Mouse (Mus musculus) neural tube, embryonic 11.5 days (tissue): Measurements from ENCODE around the gene Slc9a4. TPM values are rescaled to one million over a fixed set of nuclear protein-coding genes. Genes with fewer than 3 reads are reported as not detected.

Experiments used
- ATAC-seq: fragments of 200-750 bp; cut with Nextera tagmentation; 2 replicates; pipeline ENCODE4 v1.8.0; 2017; ENCODE audit warnings: moderate number of reproducible peaks, mild to moderate bottlenecking, moderate TSS enrichment, moderate library complexity; ENCODE audit not compliant: insufficient read depth, low FRiP score, low TSS enrichment
- DNase-seq: peaks from one replicate; pipeline ENCODE4 v3.0.0-alpha.2; 2015; ENCODE audit warnings: low spot score
- H3K27ac ChIP-seq: fragments of 300-500 bp; sonication (generic); 2 replicates; pipeline ENCODE4 v1.5.1; 2014; ENCODE audit warnings: low read depth, mild to moderate bottlenecking, low read length
- H3K27me3 ChIP-seq: fragments of 300-500 bp; sonication (generic); 2 replicates; pipeline ENCODE4 v1.6.1; 2014; ENCODE audit warnings: mild to moderate bottlenecking, low read length, mixed read lengths; ENCODE audit not compliant: control insufficient read depth, insufficient read depth
- H3K36me3 ChIP-seq: fragments of 300-500 bp; sonication (generic); 2 replicates; pipeline ENCODE4 v1.6.1; 2014; ENCODE audit warnings: mild to moderate bottlenecking, low read length, moderate library complexity, mixed read lengths; ENCODE audit not compliant: control insufficient read depth, insufficient read depth
- H3K4me1 ChIP-seq: fragments of 300-500 bp; sonication (generic); 2 replicates; pipeline ENCODE4 v1.6.1; 2014; ENCODE audit warnings: low read length, mixed read lengths; ENCODE audit not compliant: control insufficient read depth, insufficient read depth
- H3K4me2 ChIP-seq: fragments of 300-500 bp; sonication (generic); 2 replicates; pipeline ENCODE4 v1.6.1; 2014; ENCODE audit warnings: low read depth, mild to moderate bottlenecking, moderate library complexity
- H3K4me3 ChIP-seq: fragments of 300-500 bp; sonication (generic); 2 replicates; pipeline ENCODE4 v1.5.1; 2014; ENCODE audit warnings: low read depth, low read length
- H3K9ac ChIP-seq: fragments of 300-500 bp; sonication (generic); 2 replicates; pipeline ENCODE4 v1.6.1; 2014; ENCODE audit warnings: mild to moderate bottlenecking, low read length
- H3K9me3 ChIP-seq: fragments of 300-500 bp; sonication (generic); 2 replicates; pipeline ENCODE4 v1.6.1; 2016; ENCODE audit warnings: low read length; ENCODE audit not compliant: control insufficient read depth
- WGBS: fragments of 180-500 bp; shearing (Covaris S2); extraction: QIAGEN DNeasy Blood & Tissue Kit; methylation state at CpG from one replicate; pipeline ENCODE4 v1.1.7; 2014; 5-methylcytosine and 5-hydroxymethylcytosine counted together
- polyA plus RNA-seq: library from polyadenylated mRNA; unstranded; fragments of >200 nt; fragmentation: Nextera tagmentation; extraction: Ambion mirVana; gene quantifications from 2 replicates; pipeline ENCODE4 v1.2.1, GENCODE M21; 2014

The Slc9a4 gene
- polyA plus RNA-seq, result not detected in 2 replicates

DNA sequence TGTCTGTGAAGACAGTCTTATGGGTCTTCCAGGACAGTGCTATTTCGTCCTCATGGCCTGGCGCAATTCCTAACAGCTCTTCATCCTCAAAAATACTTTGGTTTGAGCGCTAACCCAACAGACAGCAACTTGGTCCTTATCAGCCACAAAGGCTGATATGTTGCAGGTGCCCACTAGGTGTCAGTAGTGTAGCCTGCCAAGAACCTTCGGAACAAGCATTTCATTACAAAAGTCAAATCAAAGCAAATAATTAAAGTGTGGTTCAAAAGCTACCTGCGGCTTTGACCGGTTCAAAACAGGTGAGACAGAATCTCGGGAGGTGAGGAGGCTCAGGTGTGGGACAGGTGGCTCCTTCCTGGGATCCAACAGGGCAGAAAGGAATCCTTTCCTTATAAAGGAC lies at the start of gene Slc9a4:
Gene Slc9a4, plus strand, starts transcription at position 298 of the 400 bp plus-strand sequence.
- H3K4me1 ChIP-seq, result no peaks in the 10 kb centered on the region
- DNase-seq (peak; percentile 26), ATAC-seq (no peak)
- WGBS, result 21% methylated on average over 7 of the region's 7 CpGs
- H3K4me3 ChIP-seq, result no peak within 1 kb of the TSS
- H3K4me2 ChIP-seq, result no peak within 1 kb of the TSS
- H3K27ac ChIP-seq, result no peak within 1 kb of the TSS
- H3K36me3 ChIP-seq, result no peaks in the 10 kb centered on the region
- no peak within 1 kb of the TSS for H3K9ac ChIP-seq
- H3K27me3 ChIP-seq, result no peaks in the 10 kb centered on the region
- H3K9me3 ChIP-seq, result no peaks in the 10 kb centered on the region

DNA sequence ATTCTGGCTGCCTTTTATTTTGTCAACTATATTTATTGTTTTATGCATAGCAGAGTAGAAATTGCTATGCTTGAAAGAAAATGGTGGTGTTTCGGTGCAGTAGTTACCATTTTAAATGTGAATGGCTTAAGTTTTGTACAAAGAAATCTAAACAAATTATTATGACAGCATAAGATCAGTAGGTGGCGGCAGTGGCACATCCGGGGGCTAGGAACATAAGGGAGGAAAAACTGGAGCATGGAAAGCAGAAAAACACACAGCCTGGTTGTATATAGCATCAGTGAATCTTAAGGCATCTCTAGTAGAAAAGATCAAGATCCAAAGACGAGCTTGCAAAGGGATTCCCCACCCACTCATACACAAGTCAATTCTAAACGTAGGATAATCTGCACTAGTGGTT lies 42.3 kb upstream of the Slc9a4 start:
- no peaks in the 10 kb centered on the region for H3K4me1 ChIP-seq
- no peak overlapping the region for H3K4me2 ChIP-seq
- H3K36me3 ChIP-seq, result no peaks in the 10 kb centered on the region
- H3K27me3 ChIP-seq, result no peaks in the 10 kb centered on the region
- DNase-seq (no peak), ATAC-seq (no peak)
- no peak overlapping the region for H3K27ac ChIP-seq
- H3K4me3 ChIP-seq, result no peak overlapping the region
- no peaks in the 10 kb centered on the region for H3K9me3 ChIP-seq
- 81% methylated on average over 5 of the region's 5 CpGs for WGBS
- no peak overlapping the region for H3K9ac ChIP-seq

DNA sequence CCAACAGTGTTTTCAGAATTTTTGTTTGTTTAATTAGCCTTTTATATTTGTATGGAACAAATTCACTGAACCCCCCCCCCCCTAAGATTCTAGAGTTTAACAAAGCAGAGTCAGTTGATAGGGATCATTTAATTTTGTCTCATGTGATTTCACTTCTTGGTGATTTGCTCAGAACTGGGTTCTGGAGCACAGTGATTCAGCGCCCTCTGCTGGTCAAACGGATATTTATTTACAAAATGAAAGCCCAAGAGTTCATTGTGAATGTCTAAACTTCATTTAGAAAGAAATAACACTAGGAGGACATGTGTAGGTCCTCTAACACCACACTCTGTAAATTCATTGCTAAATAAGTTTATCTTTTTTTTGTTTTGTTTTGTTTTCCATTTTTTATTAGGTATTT lies 35.2 kb upstream of the Slc9a4 start:
- no peak overlapping the region for H3K4me2 ChIP-seq
- WGBS, result 0% methylated on average over 2 of the region's 2 CpGs
- no peaks in the 10 kb centered on the region for H3K36me3 ChIP-seq
- H3K4me3 ChIP-seq, result no peak overlapping the region
- H3K27ac ChIP-seq, result no peak overlapping the region
- DNase-seq, result peak; percentile 60
- no peak overlapping the region for H3K9ac ChIP-seq
- no peaks in the 10 kb centered on the region for H3K27me3 ChIP-seq
- no peaks in the 10 kb centered on the region for H3K4me1 ChIP-seq
- H3K9me3 ChIP-seq, result no peaks in the 10 kb centered on the region
- no peak for ATAC-seq

DNA sequence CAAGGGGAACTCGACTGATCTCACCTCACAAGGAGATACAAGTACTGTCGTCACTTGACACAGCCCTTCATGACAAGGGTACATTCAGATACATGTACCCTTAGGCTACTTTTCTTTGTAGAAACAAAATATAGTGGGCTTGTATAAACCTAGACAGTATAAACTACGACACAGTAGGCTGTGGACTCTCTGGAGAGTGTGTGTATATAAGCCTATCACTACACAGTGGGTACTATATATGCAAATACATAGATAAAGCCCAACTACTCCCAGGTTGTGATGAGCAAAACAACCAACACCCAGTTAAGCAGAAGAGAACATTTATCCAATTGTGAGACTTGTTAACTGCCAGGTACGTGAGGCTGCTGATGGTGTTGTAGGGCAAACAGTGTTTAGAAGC lies 33.2 kb upstream of the Slc9a4 start:
- 86% methylated on average over 4 of the region's 4 CpGs for WGBS
- H3K4me3 ChIP-seq, result no peak overlapping the region
- ATAC-seq, result no peak
- no peak overlapping the region for H3K4me2 ChIP-seq
- no peaks in the 10 kb centered on the region for H3K27me3 ChIP-seq
- DNase-seq, result no peak
- H3K36me3 ChIP-seq, result no peaks in the 10 kb centered on the region
- H3K4me1 ChIP-seq, result no peaks in the 10 kb centered on the region
- no peak overlapping the region for H3K27ac ChIP-seq
- H3K9ac ChIP-seq, result no peak overlapping the region
- H3K9me3 ChIP-seq, result no peaks in the 10 kb centered on the region

DNA sequence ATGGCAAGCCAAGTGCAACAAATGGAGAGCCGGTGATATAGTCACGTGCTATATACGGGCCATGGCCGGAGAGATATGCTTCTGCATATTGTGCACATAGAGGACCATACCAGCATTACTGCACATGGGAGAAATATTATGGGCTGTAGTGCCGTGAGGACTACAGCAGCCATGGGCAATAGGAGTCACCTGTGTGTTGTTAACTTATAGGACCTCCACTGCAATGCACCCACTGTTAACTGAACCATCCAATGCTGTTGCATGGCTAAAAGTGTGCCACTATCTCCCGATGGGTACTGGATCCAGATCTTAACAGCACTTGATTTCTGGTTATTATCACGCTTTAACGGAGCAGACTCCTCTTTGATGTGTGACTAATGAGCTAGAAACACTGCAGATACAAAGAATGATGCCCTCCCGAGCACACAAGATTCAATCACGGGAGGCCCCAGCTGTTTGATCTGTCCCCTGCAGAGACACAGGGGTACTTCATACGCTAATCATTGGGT lies 32.8 kb upstream of the Slc9a4 start:
- H3K36me3 ChIP-seq, result no peaks in the 10 kb centered on the region
- H3K4me1 ChIP-seq, result no peaks in the 10 kb centered on the region
- WGBS, result 61% methylated on average over 11 of the region's 11 CpGs
- no peaks in the 10 kb centered on the region for H3K9me3 ChIP-seq
- H3K27ac ChIP-seq, result no peak overlapping the region
- no peaks in the 10 kb centered on the region for H3K27me3 ChIP-seq
- H3K9ac ChIP-seq, result no peak overlapping the region
- no peak overlapping the region for H3K4me3 ChIP-seq
- peak; percentile 63 for ATAC-seq
- H3K4me2 ChIP-seq, result no peak overlapping the region
- DNase-seq, result peak; percentile 26

DNA sequence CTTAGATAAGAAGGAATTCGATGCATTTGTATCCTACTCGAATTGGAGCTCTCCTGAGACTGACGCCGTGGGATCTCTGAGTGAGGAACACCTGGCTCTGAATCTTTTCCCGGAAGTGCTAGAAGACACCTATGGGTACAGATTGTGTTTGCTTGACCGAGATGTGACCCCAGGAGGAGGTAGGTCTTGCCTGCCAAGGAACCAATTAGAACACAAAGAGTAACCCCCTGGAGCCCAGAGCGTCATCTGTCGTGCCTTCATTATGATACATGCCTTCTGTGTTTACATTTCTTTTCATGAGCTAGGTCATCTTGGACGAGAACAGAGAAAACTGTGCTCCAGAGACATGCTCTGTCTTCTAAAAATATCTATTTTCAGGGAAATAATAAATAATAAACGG lies 32.1 kb upstream of the Slc9a4 start:
- ATAC-seq, result 0 out of 2 replicates have a peak, but pooled peaks have one; percentile 45
- no peak overlapping the region for H3K4me2 ChIP-seq

DNA sequence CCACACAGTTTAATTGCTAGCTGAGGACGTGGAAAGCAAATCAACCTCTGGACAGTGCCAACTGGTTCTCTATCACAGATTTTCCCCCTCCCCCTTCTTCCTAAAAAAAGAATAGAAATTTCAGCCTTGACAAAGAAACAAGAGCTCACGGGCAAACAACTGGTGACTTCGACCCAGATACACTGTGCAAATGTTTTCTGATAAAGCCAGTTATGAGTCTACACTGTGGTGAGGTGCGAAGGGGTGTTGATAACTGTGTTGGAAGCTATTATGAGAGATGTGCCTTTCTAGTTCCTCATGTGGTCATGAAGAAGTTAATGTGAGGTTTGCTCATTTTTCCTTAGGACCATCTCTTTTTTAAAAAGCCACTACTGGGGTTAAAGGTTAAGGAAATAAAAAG lies 10.5 kb upstream of the Slc9a4 start:
- Histone ChIP-seq H3K27me3 (no peaks in the 10 kb centered on the region), H3K9ac (no peak overlapping the region), H3K4me1 (no peaks in the 10 kb centered on the region), H3K4me2 (no peak overlapping the region), H3K4me3 (no peak overlapping the region), H3K27ac (no peak overlapping the region), H3K36me3 (no peaks in the 10 kb centered on the region), H3K9me3 (no peaks in the 10 kb centered on the region)
- DNase-seq (no peak), ATAC-seq (no peak)
- WGBS, result 89% methylated on average over 4 of the region's 4 CpGs

More for the DNA sequence above, 32.1 kb upstream of the Slc9a4 start:
- no peak overlapping the region for H3K9ac ChIP-seq
- H3K36me3 ChIP-seq, result no peaks in the 10 kb centered on the region
- H3K27ac ChIP-seq, result no peak overlapping the region
- H3K9me3 ChIP-seq, result no peaks in the 10 kb centered on the region
- H3K4me1 ChIP-seq, result no peaks in the 10 kb centered on the region
- peak; percentile 23 for DNase-seq
- H3K27me3 ChIP-seq, result no peaks in the 10 kb centered on the region
- H3K4me3 ChIP-seq, result no peak overlapping the region
- WGBS, result 61% methylated on average over 10 of the region's 10 CpGs

DNA sequence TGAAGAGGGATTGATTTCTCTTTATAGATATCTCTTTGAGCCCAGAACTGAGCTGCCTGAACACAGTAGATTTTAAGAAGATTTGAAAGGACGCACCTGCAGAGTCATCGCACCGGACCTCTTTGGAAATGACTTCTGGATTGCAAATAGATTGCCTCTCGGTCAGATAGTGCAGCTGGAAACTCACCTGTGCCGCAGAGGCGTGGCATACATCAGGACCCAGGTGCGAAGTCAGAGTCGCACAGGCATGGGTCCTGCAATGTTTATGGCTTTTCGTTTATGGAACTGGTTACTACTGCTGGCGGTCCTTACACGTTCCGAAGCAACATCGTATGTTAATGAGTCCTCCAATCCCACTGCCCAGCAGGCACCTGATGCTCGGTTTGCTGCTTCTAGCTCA lies 388 bp downstream of the Slc9a4 start:
- Histone ChIP-seq H3K27ac (no peak overlapping the region), H3K9me3 (no peaks in the 10 kb centered on the region), H3K27me3 (no peaks in the 10 kb centered on the region), H3K9ac (no peak overlapping the region), H3K36me3 (no peaks in the 10 kb centered on the region), H3K4me1 (no peaks in the 10 kb centered on the region), H3K4me3 (no peak overlapping the region), H3K4me2 (no peak overlapping the region)
- WGBS, result 69% methylated on average over 14 of the region's 14 CpGs
- ATAC-seq (no peak), DNase-seq (no peak)

DNA sequence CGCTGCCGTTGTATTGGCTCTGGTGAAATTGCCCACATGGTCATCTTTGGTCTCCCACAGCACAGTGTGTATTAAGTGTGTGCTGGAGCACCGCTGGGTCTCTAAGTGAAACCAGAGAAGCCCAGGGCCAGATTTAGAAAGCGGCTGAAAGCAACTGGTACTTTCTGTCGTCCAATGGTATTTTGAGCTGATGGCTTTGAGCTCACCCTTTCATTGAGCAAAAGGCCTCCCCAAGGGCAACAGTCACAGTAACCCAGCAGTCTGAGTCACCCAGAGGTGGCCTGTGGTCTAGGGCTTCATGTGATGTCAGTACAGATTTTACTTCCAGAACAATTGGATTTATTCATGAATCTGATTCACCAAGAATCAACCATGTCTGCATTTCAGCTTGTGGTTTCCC lies 6.9 kb downstream of the Slc9a4 start:
- Histone ChIP-seq H3K4me2 (no peak overlapping the region), H3K4me1 (no peaks in the 10 kb centered on the region), H3K27me3 (no peaks in the 10 kb centered on the region), H3K36me3 (no peaks in the 10 kb centered on the region), H3K9ac (no peak overlapping the region), H3K4me3 (no peak overlapping the region), H3K9me3 (no peaks in the 10 kb centered on the region), H3K27ac (no peak overlapping the region)
- no peak for DNase-seq
- no peak for ATAC-seq
- WGBS, result 84% methylated on average over 5 of the region's 5 CpGs
